ENCODE assay signal across 8 mouse cellular contexts in the genomic region with DNA sequence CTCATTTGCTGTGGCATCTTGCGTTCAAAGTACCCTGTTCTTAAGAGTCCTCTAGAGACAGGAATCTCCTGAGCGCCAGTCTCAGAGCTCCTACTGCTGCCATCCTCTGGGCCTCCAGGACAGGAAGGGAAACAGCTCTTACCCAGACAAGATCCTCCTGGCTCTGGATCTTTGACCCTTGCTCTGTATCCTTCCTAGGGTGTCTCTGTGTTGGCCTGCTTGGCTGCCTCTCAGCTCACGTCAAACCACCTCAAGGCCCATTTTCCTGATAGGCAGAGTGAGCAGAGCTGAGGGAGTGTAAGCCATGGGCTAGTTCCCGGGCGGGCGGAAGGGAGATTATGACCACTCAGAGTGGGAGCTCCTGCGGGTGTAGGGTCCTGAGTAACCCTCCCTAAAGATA. TPM values are rescaled to one million over a fixed set of nuclear protein-coding genes. Genes with fewer than 3 reads are reported as not detected.
A peak's percentile ranks its signal among the peaks of the same experiment; 100 is the strongest.
DNase-seq lines count a peak whose midpoint lies in the region; ATAC-seq and TF ChIP-seq lines count a peak whose summit lies in the region.

No protein-coding gene starts in this region.

- DNase-seq in lung, adult 18-20 months, result no peak
- peak; percentile 40 for DNase-seq in kidney, postnatal 14 days
- no peak for DNase-seq in left cerebral cortex, adult 11 months (ENCODE audit: low spot score)
- no peak for DNase-seq in gastrocnemius, postnatal 4 days (ENCODE audit: low spot score in 2 of 2)
- DNase-seq in gastrocnemius, postnatal 14 days, result no peak

- peak overlapping the region; percentile 49 for H3K4me3 ChIP-seq in lung, embryonic 15.5 days
- H3K4me3 ChIP-seq in forebrain, embryonic 12.5 days (replicated peaks), result peak overlapping the region; percentile 45
- H3K4me3 ChIP-seq in small intestine, adult 2 months (ENCODE audit: low read depth, low read length), result peak overlapping the region; percentile 83

- H3K9me3 ChIP-seq in lung, embryonic 15.5 days, result no peaks in the 10 kb centered on the region
- no peaks in the 10 kb centered on the region for H3K9me3 ChIP-seq in forebrain, embryonic 12.5 days

- peak overlapping the region; percentile 83 for H3K4me2 ChIP-seq in lung, embryonic 15.5 days
- H3K4me2 ChIP-seq in forebrain, embryonic 12.5 days, result peak overlapping the region; percentile 90

- WGBS in lung, embryonic 15.5 days, result 60% methylated on average over 7 of the region's 7 CpGs
- WGBS in forebrain, embryonic 12.5 days, result 54% methylated on average over 7 of the region's 7 CpGs
- WGBS in small intestine, adult 2 months, result 56% methylated on average over 7 of the region's 7 CpGs

- no peak for TF ChIP-seq POLR2A in small intestine, adult 2 months (IDR thresholded peaks at IDR 0.05; ENCODE audit: low read depth, low read length)

- peak overlapping the region; percentile 53 for H3K9ac ChIP-seq in lung, embryonic 15.5 days
- peak overlapping the region; percentile 74 for H3K9ac ChIP-seq in forebrain, embryonic 12.5 days

- no peak for TF ChIP-seq CTCF in small intestine, adult 2 months (IDR thresholded peaks at IDR 0.05; ENCODE audit: extremely low read depth, insufficient read length, insufficient replicate concordance, low read depth, low read length)

- ATAC-seq in lung, embryonic 15.5 days (ENCODE audit: borderline replicate concordance, extremely low read depth, low FRiP score, low TSS enrichment), result no peak
- ATAC-seq in forebrain, embryonic 12.5 days (ENCODE audit: low FRiP score), result no peak

- intact Hi-C loops in gastrocnemius, postnatal 14 days (cut with DNase I; ENCODE audit: low total_unique reads), result no loop called here

- no peaks in the 10 kb centered on the region for H3K27me3 ChIP-seq in lung, embryonic 15.5 days
- H3K27me3 ChIP-seq in forebrain, embryonic 12.5 days, result no peaks in the 10 kb centered on the region
- H3K27me3 ChIP-seq in small intestine, adult 2 months (ENCODE audit: control insufficient read depth, insufficient read depth, low read length), result no peaks in the 10 kb centered on the region

- no peak overlapping the region for H3K27ac ChIP-seq in lung, embryonic 15.5 days
- H3K27ac ChIP-seq in forebrain, embryonic 12.5 days, result no peak overlapping the region; the same call in 1 of the 2 replicates
- peak overlapping the region; percentile 78 for H3K27ac ChIP-seq in small intestine, adult 2 months (ENCODE audit: insufficient read depth, low read depth, low read length)

- peaks cover 24% of the 10 kb centered on the region; the same call in 1 of the 2 replicates for H3K36me3 ChIP-seq in lung, embryonic 15.5 days
- peaks cover 33% of the 10 kb centered on the region for H3K36me3 ChIP-seq in forebrain, embryonic 12.5 days (replicated peaks)
- peaks cover 24% of the 10 kb centered on the region for H3K36me3 ChIP-seq in small intestine, adult 2 months (ENCODE audit: control insufficient read depth, insufficient read depth, low read length)

- H3K4me1 ChIP-seq in lung, embryonic 15.5 days, result peaks cover 21% of the 10 kb centered on the region
- peaks cover 23% of the 10 kb centered on the region for H3K4me1 ChIP-seq in forebrain, embryonic 12.5 days
- H3K4me1 ChIP-seq in small intestine, adult 2 months (ENCODE audit: control insufficient read depth, insufficient read depth, insufficient read length, low read length), result peaks cover 9% of the 10 kb centered on the region

RNA-seq across cellular contexts. Expression of gene C1qtnf12, which starts 1.0 kb away (rescaled TPM):
- polyA plus RNA-seq in lung, embryonic 15.5 days (2015; fragmentation: Nextera tagmentation; extraction: Ambion mirVana), result 39.3 and 45.0 TPM in 2 replicates
- polyA plus RNA-seq in forebrain, embryonic 12.5 days (2016; fragmentation: Nextera tagmentation; extraction: Ambion mirVana), result 10.9 and 11.6 TPM in 2 replicates
- polyA plus RNA-seq in small intestine, adult 2 months (2012; rRNA removed), result 47.8 and 186 TPM in 2 replicates
- 10 to 100 TPM; 24.0 to 36.0 TPM for total RNA-seq in gastrocnemius, postnatal 4 days (2021)
- 10 to 100 TPM; 13.3 to 19.9 TPM for total RNA-seq in gastrocnemius, postnatal 14 days (2021)

RNA-seq across cellular contexts. Expression of gene Ube2j2, which starts 19.5 kb away (rescaled TPM):
- polyA plus RNA-seq in lung, embryonic 15.5 days (2015; fragmentation: Nextera tagmentation; extraction: Ambion mirVana), result 106 and 107 TPM in 2 replicates
- 154 and 159 TPM in 2 replicates for polyA plus RNA-seq in forebrain, embryonic 12.5 days (2016; fragmentation: Nextera tagmentation; extraction: Ambion mirVana)
- 73.5 and 206 TPM in 2 replicates for polyA plus RNA-seq in small intestine, adult 2 months (2012; rRNA removed)
- 10 to 100 TPM; 59.6 to 74.0 TPM for total RNA-seq in gastrocnemius, postnatal 4 days (2021)
- total RNA-seq in gastrocnemius, postnatal 14 days (2021), result 10 to 100 TPM; 46.3 to 51.7 TPM

RNA-seq across cellular contexts. Expression of gene B3galt6, which starts 29.3 kb away (rescaled TPM):
- 16.4 and 17.0 TPM in 2 replicates for polyA plus RNA-seq in lung, embryonic 15.5 days (2015; fragmentation: Nextera tagmentation; extraction: Ambion mirVana)
- 16.4 and 18.6 TPM in 2 replicates for polyA plus RNA-seq in forebrain, embryonic 12.5 days (2016; fragmentation: Nextera tagmentation; extraction: Ambion mirVana)
- 5.5 and 7.4 TPM in 2 replicates for polyA plus RNA-seq in small intestine, adult 2 months (2012; rRNA removed)
- 1 to 10 TPM; 4.8 to 6.0 TPM for total RNA-seq in gastrocnemius, postnatal 4 days (2021)
- 1 to 10 TPM; 2.6 TPM for total RNA-seq in gastrocnemius, postnatal 14 days (2021)

RNA-seq across cellular contexts. Expression of gene Sdf4, which starts 29.6 kb away (rescaled TPM):
- 156 and 162 TPM in 2 replicates for polyA plus RNA-seq in lung, embryonic 15.5 days (2015; fragmentation: Nextera tagmentation; extraction: Ambion mirVana)
- 115 and 117 TPM in 2 replicates for polyA plus RNA-seq in forebrain, embryonic 12.5 days (2016; fragmentation: Nextera tagmentation; extraction: Ambion mirVana)
- 44.0 and 80.5 TPM in 2 replicates for polyA plus RNA-seq in small intestine, adult 2 months (2012; rRNA removed)
- 100 to 1,000 TPM; 116 to 117 TPM for total RNA-seq in gastrocnemius, postnatal 4 days (2021)
- 10 to 100 TPM; 77.4 to 78.0 TPM for total RNA-seq in gastrocnemius, postnatal 14 days (2021)

RNA-seq across cellular contexts. Expression of gene Tnfrsf4, which starts 50.5 kb away (rescaled TPM):
- polyA plus RNA-seq in lung, embryonic 15.5 days (2015; fragmentation: Nextera tagmentation; extraction: Ambion mirVana), result 0.39 and 0.42 TPM in 2 replicates
- polyA plus RNA-seq in forebrain, embryonic 12.5 days (2016; fragmentation: Nextera tagmentation; extraction: Ambion mirVana), result 0.70 and 1.2 TPM in 2 replicates
- polyA plus RNA-seq in small intestine, adult 2 months (2012; rRNA removed), result 2.1 and 6.3 TPM in 2 replicates
- total RNA-seq in gastrocnemius, postnatal 4 days (2021), result 1 to 10 TPM in 1 of 2 experiments, under 1 TPM in 1; 0.93 to 1.4 TPM
- under 1 TPM; 0.64 to 0.82 TPM for total RNA-seq in gastrocnemius, postnatal 14 days (2021)
